Mouse (Mus musculus) layer of hippocampus, adult 8-10 months (tissue): ENCODE measurements around the gene Tff3. TPM values are rescaled to one million over a fixed set of nuclear protein-coding genes. Genes with fewer than 3 reads are reported as not detected.
A peak's percentile ranks its signal among the peaks of the same experiment; 100 is the strongest.

Experiments
- DNase-seq, 2 experiments: peaks; one replicate each; pipeline ENCODE4 v3.0.0; 2022; ENCODE audit warnings: low spot score in 2 of 2
- total RNA-seq, 4 experiments: library from RNA; stranded (reverse); gene quantifications; 2 replicates each; pipeline ENCODE4 v1.2.4; 2022

The Tff3 gene
- not detected for total RNA-seq

- no peak for DNase-seq
Observed at GRCm38 (mm10) chr17:31129452-31129851, at the start of gene Tff3. Tff3 (minus strand) TSS chr17:31129646.

GRCm38 (mm10) chr17:31176321-31176720 is 46.9 kb upstream of the Tff3 start:
- no peak for DNase-seq

GRCm38 (mm10) chr17:31169796-31170195 is 40.4 kb upstream of the Tff3 start:
- no peak for DNase-seq

- no peak for DNase-seq
Observed at GRCm38 (mm10) chr17:31165127-31165526, 35.7 kb upstream of the Tff3 start, which contains the start of gene Tff1. Tff1 (minus strand) TSS chr17:31165277.

- no peak for DNase-seq
Observed at GRCm38 (mm10) chr17:31163821-31164220, 34.4 kb upstream of the Tff3 start.

GRCm38 (mm10) chr17:31162607-31163006 is 33.2 kb upstream of the Tff3 start:
- DNase-seq: no peak

- no peak for DNase-seq
Observed at GRCm38 (mm10) chr17:31160291-31160690, 30.8 kb upstream of the Tff3 start.

GRCm38 (mm10) chr17:31157921-31158320 is 28.5 kb upstream of the Tff3 start:
- no peak for DNase-seq

- DNase-seq: no peak
Observed at GRCm38 (mm10) chr17:31153785-31154184, 24.3 kb upstream of the Tff3 start.

- no peak for DNase-seq
Observed at GRCm38 (mm10) chr17:31152966-31153499, 23.6 kb upstream of the Tff3 start.

- DNase-seq: no peak
Observed at GRCm38 (mm10) chr17:31152512-31152911, 23.1 kb upstream of the Tff3 start.

GRCm38 (mm10) chr17:31145998-31146397 is 16.6 kb upstream of the Tff3 start:
- no peak for DNase-seq

GRCm38 (mm10) chr17:31144040-31145037 is 14.9 kb upstream of the Tff3 start, which contains the start of gene Tff2:
Tff2 (minus strand) TSS chr17:31144282.
- no peak for DNase-seq

GRCm38 (mm10) chr17:31142116-31142515 is 12.7 kb upstream of the Tff3 start:
- DNase-seq: no peak

GRCm38 (mm10) chr17:31138398-31138797 is 9.0 kb upstream of the Tff3 start:
- DNase-seq: peak in 1 of 2 experiments; percentile 57

- no peak for DNase-seq
Observed at GRCm38 (mm10) chr17:31136821-31137220, 7.4 kb upstream of the Tff3 start.

- DNase-seq: no peak
Observed at GRCm38 (mm10) chr17:31136291-31136690, 6.8 kb upstream of the Tff3 start.

- no peak for DNase-seq
Observed at GRCm38 (mm10) chr17:31134913-31135312, 5.5 kb upstream of the Tff3 start.

- DNase-seq: no peak
Observed at GRCm38 (mm10) chr17:31133776-31134175, 4.3 kb upstream of the Tff3 start.

- DNase-seq: no peak
Observed at GRCm38 (mm10) chr17:31131269-31131821, 1.9 kb upstream of the Tff3 start.

- DNase-seq: no peak
Observed at GRCm38 (mm10) chr17:31128708-31129318, 633 bp downstream of the Tff3 start.
